Mouse (Mus musculus): ENCODE measurements around the gene Rab43. TPM values are rescaled to one million over a fixed set of nuclear protein-coding genes. Genes with fewer than 3 reads are reported as not detected.

Gene Rab43
- total RNA-seq, 2 experiments from 2014 or later: 16.9 to 26.4 TPM

GRCm38 (mm10) chr6:87810713-87811669, 973 bp downstream of the Rab43 start:
- peak; percentile 78 to 81 for DNase-seq
- intact Hi-C loops (cut with DNase I): loop anchor here (5.0 kb wide), 1 partner anchor 49 kb away; no protein-coding TSS in a partner anchor

- intact Hi-C loops (cut with DNase I): loop anchor here (5.0 kb wide), 1 partner anchor 48 kb away; no protein-coding TSS in a partner anchor
Measured at GRCm38 (mm10) chr6:87810311-87810710, 1.7 kb downstream of the Rab43 start.

DNA sequence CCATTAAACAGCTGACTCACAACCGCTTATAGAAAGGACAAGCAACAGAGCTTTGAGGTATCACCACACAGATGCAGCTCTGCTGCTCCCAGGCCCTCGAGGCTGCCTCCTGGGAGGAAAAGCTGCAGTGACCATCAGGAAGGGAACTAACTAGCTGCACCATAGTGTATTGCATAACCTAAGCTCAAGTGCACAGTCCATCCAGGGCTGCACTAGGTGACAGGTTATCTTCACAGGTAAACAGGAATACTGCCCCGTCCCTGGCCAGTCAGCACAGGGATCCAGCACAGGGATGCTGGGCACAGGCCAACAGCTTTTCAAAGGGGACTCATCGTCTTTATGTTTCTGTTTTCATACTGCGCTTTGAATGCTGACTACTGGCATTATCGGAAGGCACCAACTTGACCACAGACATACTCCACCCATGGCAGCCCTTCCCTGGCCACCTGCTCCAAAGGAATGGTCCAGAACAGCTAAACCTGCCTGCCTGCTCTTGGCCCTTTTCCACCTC, 2.3 kb downstream of the Rab43 start:
- no peak for DNase-seq
- intact Hi-C loops (cut with DNase I): loop anchor here (5.0 kb wide), 1 partner anchor 47 kb away; no protein-coding TSS in a partner anchor

More at GRCm38 (mm10) chr6:87810311-87810710, 1.7 kb downstream of the Rab43 start:
- no peak for DNase-seq

GRCm38 (mm10) chr6:87809144-87809543, 2.8 kb downstream of the Rab43 start:
- intact Hi-C loops (cut with DNase I): no loop called here
- no peak for DNase-seq

- no peak for DNase-seq
- intact Hi-C loops (cut with DNase I): no loop called here
Measured at GRCm38 (mm10) chr6:87808521-87808920, 3.4 kb downstream of the Rab43 start.

DNA sequence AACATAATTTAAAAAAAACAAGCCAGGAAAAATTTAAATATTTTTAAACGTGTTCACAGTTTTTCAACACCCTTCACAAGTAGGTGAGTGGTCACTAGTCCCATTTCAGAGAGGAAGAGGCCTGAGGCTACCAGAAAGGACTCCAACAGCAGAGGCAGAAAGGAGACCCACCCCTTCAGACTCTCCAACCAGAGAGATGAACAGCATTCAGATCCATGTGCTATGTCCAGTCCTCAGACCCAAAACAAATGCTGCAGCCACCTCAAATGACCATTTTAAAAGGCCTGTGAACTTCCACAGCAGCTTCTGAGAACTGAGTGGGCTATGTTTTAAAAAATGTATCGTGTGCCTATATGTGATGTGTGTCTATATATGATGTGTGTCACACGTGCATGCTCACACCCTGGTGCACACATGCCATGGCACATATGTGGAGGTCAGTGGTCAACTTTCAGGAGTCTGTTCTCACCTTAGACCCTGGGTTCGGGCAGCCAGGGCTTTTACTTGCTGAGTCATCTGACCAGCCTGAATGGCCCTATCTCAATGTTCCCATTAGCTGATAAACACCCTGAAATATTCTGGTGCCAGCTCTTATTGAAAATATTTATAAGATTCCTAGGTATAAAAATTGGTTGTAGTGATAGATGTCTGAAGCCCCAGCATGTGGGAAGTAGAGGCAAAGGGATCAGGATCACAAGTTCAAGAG, 4.1 kb downstream of the Rab43 start:
- intact Hi-C loops (cut with DNase I): no loop called here
- no peak for DNase-seq

DNA sequence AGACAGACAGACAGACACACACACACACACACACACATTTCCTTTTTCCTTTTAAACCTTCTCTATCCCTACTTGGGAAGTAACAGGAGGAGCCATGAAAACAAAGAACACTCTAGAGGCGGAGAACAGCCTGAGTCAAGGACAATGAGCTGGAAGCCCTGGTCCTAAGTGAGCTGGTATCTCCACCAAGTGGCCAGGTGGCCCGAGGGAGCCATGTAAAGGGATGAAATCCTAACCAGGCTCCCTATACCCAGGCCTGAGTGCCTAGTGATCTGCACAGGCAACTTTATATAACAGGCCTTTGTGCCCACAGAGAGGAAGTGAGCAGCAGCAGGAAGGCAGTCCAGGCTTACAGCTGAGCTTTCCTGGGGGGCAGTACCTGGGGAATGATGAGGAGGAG, 5.1 kb downstream of the Rab43 start:
- DNase-seq: no peak
- intact Hi-C loops (cut with DNase I): no loop called here

DNA sequence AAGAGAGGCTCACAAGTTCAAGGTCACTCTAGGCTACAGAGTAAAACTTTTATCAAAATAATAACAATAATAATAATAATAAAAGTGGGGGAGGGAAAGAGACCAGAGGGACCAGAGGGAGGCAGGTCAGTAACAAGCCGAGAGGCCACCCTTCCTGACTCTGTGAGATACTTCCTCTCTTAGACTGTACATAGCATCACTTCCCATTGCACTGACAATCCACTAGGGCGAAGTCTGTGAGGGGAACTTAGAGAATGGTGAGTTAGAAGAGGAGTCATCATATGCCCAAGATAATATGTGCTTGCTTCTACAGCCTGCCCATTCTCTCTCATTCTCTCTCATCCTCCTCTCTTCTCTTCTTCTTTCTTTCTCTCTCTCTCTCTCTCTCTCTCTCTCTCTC, 5.9 kb downstream of the Rab43 start:
- DNase-seq: no peak
- intact Hi-C loops (cut with DNase I): no loop called here

DNA sequence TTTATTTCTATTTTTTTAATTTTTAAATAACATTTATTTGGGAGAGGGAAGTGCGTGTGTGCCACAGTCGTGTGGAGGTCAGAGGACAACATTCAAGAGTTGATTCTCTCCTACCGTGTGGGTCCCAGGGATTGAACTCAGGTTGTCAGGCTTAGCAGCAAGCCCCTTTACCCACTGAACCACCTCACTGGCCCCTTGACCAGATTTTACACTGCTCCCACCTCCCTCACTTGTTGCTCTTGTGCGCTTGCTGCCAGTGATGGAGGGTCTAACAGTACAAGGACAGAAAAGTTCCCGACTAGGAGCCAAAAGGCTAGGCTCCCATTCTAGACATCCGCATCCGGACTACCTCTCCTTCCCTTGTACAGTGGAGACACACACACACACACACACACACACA, 6.5 kb downstream of the Rab43 start:
- intact Hi-C loops (cut with DNase I): no loop called here
- DNase-seq: no peak

DNA sequence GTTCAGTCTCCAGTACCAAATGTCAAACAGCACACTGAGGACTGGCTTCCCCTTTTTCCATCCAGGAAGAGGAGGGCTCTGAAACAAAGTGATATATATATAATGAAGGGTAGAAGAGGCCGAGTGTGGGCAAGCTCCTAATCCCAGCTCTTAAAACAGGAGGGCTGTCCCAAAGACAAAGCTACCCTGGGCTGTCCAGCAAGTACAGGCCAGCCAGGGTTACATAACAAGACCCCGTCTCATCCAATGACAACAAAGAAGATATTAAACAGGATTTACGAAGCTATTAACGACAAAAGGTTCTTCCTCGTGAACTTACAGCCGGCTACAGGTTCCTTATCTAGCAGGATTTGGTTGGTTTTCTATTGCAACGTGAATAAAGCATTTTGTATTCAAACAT, 7.1 kb downstream of the Rab43 start:
- no peak for DNase-seq
- intact Hi-C loops (cut with DNase I): no loop called here

- intact Hi-C loops (cut with DNase I): no loop called here
- no peak for DNase-seq
Measured at GRCm38 (mm10) chr6:87804036-87804435, 7.9 kb downstream of the Rab43 start.

- DNase-seq: no peak
- intact Hi-C loops (cut with DNase I): no loop called here
Measured at GRCm38 (mm10) chr6:87802462-87802861, 9.5 kb downstream of the Rab43 start.

GRCm38 (mm10) chr6:87799576-87799975, 12.4 kb downstream of the Rab43 start:
- intact Hi-C loops (cut with DNase I): no loop called here
- no peak for DNase-seq

- DNase-seq: no peak
- intact Hi-C loops (cut with DNase I): no loop called here
Measured at GRCm38 (mm10) chr6:87797321-87797720, 14.6 kb downstream of the Rab43 start.

GRCm38 (mm10) chr6:87796251-87796880, 15.6 kb downstream of the Rab43 start:
- DNase-seq: no peak
- intact Hi-C loops (cut with DNase I): no loop called here

DNA sequence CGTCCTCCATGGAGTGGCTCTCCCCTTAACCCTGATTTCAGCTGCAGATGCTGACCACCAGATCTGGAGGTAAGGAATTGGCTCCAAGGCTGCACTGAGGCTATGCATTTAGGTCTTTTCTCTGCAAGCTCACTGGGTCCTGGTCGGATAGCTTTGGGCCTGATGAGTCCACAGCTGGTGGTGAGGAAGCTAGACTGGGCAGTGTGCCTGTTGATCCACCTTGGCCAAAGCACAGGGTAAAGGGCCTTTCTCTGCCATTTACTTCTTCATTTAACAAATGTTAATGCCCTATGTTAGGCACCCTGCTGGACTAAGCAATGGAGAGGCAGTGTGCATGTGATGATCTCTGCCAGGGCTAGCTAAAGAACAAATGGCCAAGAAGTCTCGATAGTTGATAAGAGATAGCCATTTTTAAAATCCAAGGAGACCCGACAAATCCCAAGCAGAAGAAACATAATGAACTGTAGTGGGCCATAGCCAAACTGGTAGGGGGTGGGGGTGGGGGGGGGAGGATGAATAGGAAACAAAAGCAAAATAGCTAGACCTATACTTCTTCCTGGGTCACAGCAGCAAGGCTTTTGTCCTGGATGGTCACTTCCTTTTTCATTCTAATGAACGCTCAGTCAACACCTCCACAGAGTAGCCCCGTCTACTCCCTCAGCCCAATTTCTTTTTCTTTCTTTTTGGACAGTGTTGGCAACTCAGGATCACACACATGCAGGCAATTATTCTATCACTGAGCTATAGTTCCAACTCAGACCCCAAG, 16.4 kb downstream of the Rab43 start:
- intact Hi-C loops (cut with DNase I): no loop called here
- DNase-seq: no peak

GRCm38 (mm10) chr6:87793821-87794510, 18.0 kb downstream of the Rab43 start:
- intact Hi-C loops (cut with DNase I): no loop called here
- DNase-seq: no peak

GRCm38 (mm10) chr6:87791826-87792225, 20.1 kb downstream of the Rab43 start:
- no peak for DNase-seq
- intact Hi-C loops (cut with DNase I): no loop called here

DNA sequence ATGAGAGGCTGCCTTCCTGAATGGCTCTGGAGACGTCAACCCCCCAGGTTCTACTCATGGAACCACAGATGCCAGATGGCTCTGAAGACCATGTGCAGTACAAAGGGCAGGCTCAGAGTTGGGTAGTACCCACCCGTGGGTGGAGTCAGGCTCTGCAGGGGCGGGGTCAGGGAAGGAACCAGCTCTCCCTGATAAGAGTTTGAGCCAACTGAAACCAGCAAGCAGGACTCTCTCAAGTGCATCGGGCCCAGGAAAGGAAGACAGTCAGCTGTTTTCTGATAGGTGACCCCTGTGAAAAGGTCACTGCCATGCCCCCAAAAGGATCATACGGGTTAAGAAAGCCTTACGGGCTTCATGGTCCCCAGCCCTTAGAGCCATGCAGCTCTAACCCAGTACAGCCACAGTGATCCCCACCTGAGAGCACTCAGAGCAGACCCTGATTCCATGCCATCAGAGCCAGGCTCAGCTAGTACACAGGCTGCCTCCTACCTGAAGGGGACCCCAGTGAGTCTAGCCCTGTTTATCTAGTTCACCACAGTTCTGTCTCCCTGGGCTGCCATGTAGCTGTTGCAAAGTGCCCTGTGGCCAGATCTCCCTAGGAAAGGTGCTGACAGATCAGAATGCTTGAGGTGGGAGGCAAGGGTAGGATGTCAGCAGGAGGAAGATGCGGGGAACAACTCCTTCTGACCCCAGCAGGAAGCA, 21.0 kb downstream of the Rab43 start:
- no peak for DNase-seq
- intact Hi-C loops (cut with DNase I): no loop called here

Measured in heart, postnatal 10 days (tissue).